ENCODE assay signal across 10 mouse cellular contexts in genomic region chr1:62722526-62722925, GRCm38 (mm10). TPM values are rescaled to one million over a fixed set of nuclear protein-coding genes. Genes with fewer than 3 reads are reported as not detected.
DNase-seq lines count a peak whose midpoint lies in the region; ATAC-seq and TF ChIP-seq lines count a peak whose summit lies in the region.
"Had no signal": no experiment of that assay in that cellular context is flagged by ENCODE, and none has a peak within 500 bp of the region (broad histone marks: within the 10 kb centered on the region; RNA-seq: fewer than 3 reads in every experiment).

No protein-coding gene starts in this region.

- TF ChIP-seq POLR2A in cortical plate, adult 2 months (IDR thresholded peaks at IDR 0.05; ENCODE audit: extremely low read depth, insufficient read depth, low read length) = no peak

- peak; percentile 58 for TF ChIP-seq CTCF in cortical plate, adult 2 months (IDR thresholded peaks at IDR 0.05; ENCODE audit: extremely low read depth, insufficient read depth, low read length)

- no peak overlapping the region for H3K27ac ChIP-seq in midbrain, embryonic 10.5 days (replicated peaks)
- no peak overlapping the region for H3K27ac ChIP-seq in midbrain, embryonic 16.5 days (ENCODE audit: low read length)
- no peak overlapping the region for H3K27ac ChIP-seq in cortical plate, adult 2 months (ENCODE audit: insufficient read depth, low read length)
- H3K27ac ChIP-seq: hindbrain, embryonic 15.5 days had no signal

- H3K36me3 ChIP-seq in midbrain, embryonic 10.5 days = peaks cover 11% of the 10 kb centered on the region
- H3K36me3 ChIP-seq in midbrain, embryonic 16.5 days (ENCODE audit: control insufficient read depth, insufficient read depth, low read length) = peaks cover 9% of the 10 kb centered on the region; the same call in 1 of the 2 replicates
- H3K36me3 ChIP-seq: hindbrain, embryonic 15.5 days had no signal

- H3K4me3 ChIP-seq in midbrain, embryonic 10.5 days = no peak overlapping the region
- H3K4me3 ChIP-seq in midbrain, embryonic 16.5 days (ENCODE audit: low read depth, low read length) = no peak overlapping the region
- no peak overlapping the region for H3K4me3 ChIP-seq in cortical plate, adult 2 months (ENCODE audit: insufficient read depth, low read length)
- H3K4me3 ChIP-seq: erythroblast, embryonic 14.5 days; hindbrain, embryonic 15.5 days had no signal

- H3K4me2 ChIP-seq in midbrain, embryonic 16.5 days (ENCODE audit: low read length) = no peak overlapping the region
- H3K4me2 ChIP-seq: hindbrain, embryonic 15.5 days had no signal

- H3K9ac ChIP-seq in midbrain, embryonic 16.5 days (ENCODE audit: low read depth, low read length) = no peak overlapping the region
- H3K9ac ChIP-seq: hindbrain, embryonic 15.5 days had no signal

- peaks cover 35% of the 10 kb centered on the region for H3K4me1 ChIP-seq in midbrain, embryonic 10.5 days
- peaks cover 7% of the 10 kb centered on the region for H3K4me1 ChIP-seq in midbrain, embryonic 16.5 days (ENCODE audit: control insufficient read depth, insufficient read depth, low read length)
- H3K4me1 ChIP-seq in cortical plate, adult 2 months (ENCODE audit: control insufficient read depth, insufficient read depth, low read length) = peaks cover 4% of the 10 kb centered on the region; the same call in 1 of the 2 replicates

- ATAC-seq in midbrain, embryonic 16.5 days = no peak
- ATAC-seq in inflammation-experienced regulatory T-cells, adult 6 months = no peak

- DNase-seq in cerebellum, adult 8-10 months = peak; percentile 19
- DNase-seq in cerebellum, adult 11 months = no peak
- DNase-seq in midbrain, embryonic 10.5 days (ENCODE audit: low spot score) = peak; percentile 54
- peak; percentile 42 for DNase-seq in thymus, postnatal 14 days
- no peak for DNase-seq in layer of hippocampus, postnatal 14 days (ENCODE audit: low spot score in 2 of 2)

- H3K27me3 ChIP-seq in midbrain, embryonic 10.5 days (ENCODE audit: low read depth, poor library complexity, severe bottlenecking) = peaks cover 20% of the 10 kb centered on the region
- no peaks in the 10 kb centered on the region for H3K27me3 ChIP-seq in midbrain, embryonic 16.5 days (ENCODE audit: control insufficient read depth, insufficient read depth, low read depth, low read length)
- H3K27me3 ChIP-seq: hindbrain, embryonic 15.5 days had no signal

- H3K9me3 ChIP-seq in midbrain, embryonic 10.5 days (replicated peaks) = 0 out of 2 replicates have a peak, but pooled peaks cover 3% of the 10 kb centered on the region
- no peaks in the 10 kb centered on the region; the same call in 1 of the 2 replicates for H3K9me3 ChIP-seq in midbrain, embryonic 16.5 days (replicated peaks; ENCODE audit: control insufficient read depth, low read length, poor library complexity, severe bottlenecking)
- H3K9me3 ChIP-seq: hindbrain, embryonic 15.5 days had no signal

- 63% methylated on average over 8 of the region's 8 CpGs for WGBS in midbrain, embryonic 10.5 days
- 62% methylated on average over 8 of the region's 8 CpGs for WGBS in midbrain, embryonic 16.5 days

RNA-seq across cellular contexts. Expression of gene Nrp2, which starts 19.4 kb away (rescaled TPM):
- polyA plus RNA-seq in midbrain, embryonic 10.5 days (2016; fragmentation: Nextera tagmentation; extraction: Ambion mirVana) = 10.7 and 13.2 TPM in 2 replicates
- 23.4 and 33.3 TPM in 2 replicates for polyA plus RNA-seq in midbrain, embryonic 16.5 days (2015; fragmentation: Nextera tagmentation; extraction: Ambion mirVana)
- polyA plus RNA-seq in cortical plate, adult 2 months (2012; rRNA removed) = 7.7 and 8.8 TPM in 2 replicates
- under 1 TPM in 1 of 3 experiments, not detected in 2; 0.05 TPM for polyA plus RNA-seq in inflammation-experienced regulatory T-cells, adult 6 months (2017; shearing (Covaris generic))
- total RNA-seq in layer of hippocampus, postnatal 14 days (2021) = 10 to 100 TPM; 70.2 to 79.5 TPM

Comparison
In these comparisons a context has a peak if more than half of its experiments do, and no peak if none do; other contexts are left out.
1. DNase-seq: peak in cerebellum, adult 8-10 months (single experiment), midbrain, embryonic 10.5 days (single experiment) and thymus, postnatal 14 days (single experiment); none in cerebellum, adult 11 months (single experiment) and layer of hippocampus, postnatal 14 days (0 of 2).